Mouse (Mus musculus): Measurements from ENCODE around the gene Copz2. TPM values are rescaled to one million over a fixed set of nuclear protein-coding genes. Genes with fewer than 3 reads are reported as not detected.
A peak's percentile ranks its signal among the peaks of the same experiment; 100 is the strongest.

The Copz2 gene
- polyA plus RNA-seq, 1 experiment: not detected

- 15% methylated on average over 24 of the region's 24 CpGs for WGBS
- Histone ChIP-seq H3K27ac (ENCODE audit: insufficient read depth, low read depth, low read length) (peak overlapping the region; percentile 67), H3K4me3 (ENCODE audit: insufficient read depth, low read depth, low read length) (no peak overlapping the region), H3K4me1 (ENCODE audit: control insufficient read depth, insufficient read depth, low read length) (peaks cover 36% of the 10 kb centered on the region)
- no peak for TF ChIP-seq POLR2A (IDR thresholded peaks at IDR 0.05; ENCODE audit: insufficient read depth, low read depth, low read length)
- TF ChIP-seq CTCF (IDR thresholded peaks at IDR 0.05; ENCODE audit: insufficient read depth, low read depth, low read length): no peak
Measured at GRCm38 (mm10) chr11:96872441-96873379, 23.0 kb downstream of the Copz2 start.

- WGBS: 52% methylated on average over 11 of the region's 11 CpGs
- no peak overlapping the region for H3K4me3 ChIP-seq (ENCODE audit: insufficient read depth, low read depth, low read length)
- peak overlapping the region; percentile 67 for H3K27ac ChIP-seq (ENCODE audit: insufficient read depth, low read depth, low read length)
- TF ChIP-seq CTCF (IDR thresholded peaks at IDR 0.05; ENCODE audit: insufficient read depth, low read depth, low read length) (no peak), POLR2A (IDR thresholded peaks at IDR 0.05; ENCODE audit: insufficient read depth, low read depth, low read length) (no peak)
- peaks cover 36% of the 10 kb centered on the region for H3K4me1 ChIP-seq (ENCODE audit: control insufficient read depth, insufficient read depth, low read length)
Measured at GRCm38 (mm10) chr11:96873601-96874140, 24.0 kb downstream of the Copz2 start.

DNA sequence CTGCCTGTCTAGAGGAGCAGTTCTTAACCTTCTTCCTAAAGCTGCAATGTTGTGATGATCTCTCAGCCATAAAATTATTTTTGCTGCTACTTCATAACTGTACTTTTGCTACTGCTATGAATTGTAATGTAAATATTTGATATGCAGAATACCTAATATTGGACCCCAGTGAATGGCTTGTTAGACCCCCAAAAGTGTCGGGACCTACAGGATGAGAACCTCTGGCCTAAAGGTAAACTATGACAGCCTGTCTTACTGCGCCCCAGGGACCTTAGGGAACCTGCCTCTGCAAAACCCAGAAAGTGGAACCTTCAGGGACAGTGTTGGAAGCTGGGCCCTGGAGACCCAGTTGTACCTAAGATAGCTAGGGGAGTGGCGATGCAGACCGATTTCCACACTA, 25.6 kb downstream of the Copz2 start:
- H3K27ac ChIP-seq (ENCODE audit: insufficient read depth, low read depth, low read length): peak overlapping the region; percentile 77; the same call in 1 of the 2 replicates
- H3K4me3 ChIP-seq (ENCODE audit: insufficient read depth, low read depth, low read length): 0 out of 2 replicates have a peak overlapping the region, but pooled peaks have one; percentile 2
- no peak for TF ChIP-seq POLR2A (IDR thresholded peaks at IDR 0.05; ENCODE audit: insufficient read depth, low read depth, low read length)
- TF ChIP-seq CTCF (IDR thresholded peaks at IDR 0.05; ENCODE audit: insufficient read depth, low read depth, low read length): no peak
- peaks cover 36% of the 10 kb centered on the region for H3K4me1 ChIP-seq (ENCODE audit: control insufficient read depth, insufficient read depth, low read length)
- 30% methylated on average over 4 of the region's 4 CpGs for whole genome bisulfite sequencing

DNA sequence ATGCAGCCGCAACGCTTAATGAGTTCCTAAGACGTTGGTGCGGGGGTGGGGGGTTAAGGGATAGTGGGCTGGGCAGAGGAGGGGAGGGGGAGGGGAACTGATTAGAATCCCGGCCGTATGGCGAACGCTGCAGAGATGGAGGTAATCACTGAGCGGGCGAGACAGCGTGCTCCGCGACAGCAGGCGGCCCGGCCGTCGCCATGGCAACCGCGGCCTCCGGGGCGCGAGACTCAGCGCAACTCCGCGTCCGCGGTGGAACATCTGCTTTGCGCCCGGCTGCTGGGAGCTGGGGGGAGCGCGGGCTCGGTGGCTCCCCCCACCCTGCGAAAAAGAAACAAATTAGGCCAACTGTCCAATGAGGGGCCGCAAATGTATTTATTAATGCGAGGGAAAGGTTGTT, 26.1 kb downstream of the Copz2 start:
- 0 out of 2 replicates have a peak overlapping the region, but pooled peaks have one; percentile 77 for H3K27ac ChIP-seq (ENCODE audit: insufficient read depth, low read depth, low read length)
- WGBS: under 1% methylated on average over 35 of the region's 35 CpGs
- peaks cover 36% of the 10 kb centered on the region for H3K4me1 ChIP-seq (ENCODE audit: control insufficient read depth, insufficient read depth, low read length)

DNA sequence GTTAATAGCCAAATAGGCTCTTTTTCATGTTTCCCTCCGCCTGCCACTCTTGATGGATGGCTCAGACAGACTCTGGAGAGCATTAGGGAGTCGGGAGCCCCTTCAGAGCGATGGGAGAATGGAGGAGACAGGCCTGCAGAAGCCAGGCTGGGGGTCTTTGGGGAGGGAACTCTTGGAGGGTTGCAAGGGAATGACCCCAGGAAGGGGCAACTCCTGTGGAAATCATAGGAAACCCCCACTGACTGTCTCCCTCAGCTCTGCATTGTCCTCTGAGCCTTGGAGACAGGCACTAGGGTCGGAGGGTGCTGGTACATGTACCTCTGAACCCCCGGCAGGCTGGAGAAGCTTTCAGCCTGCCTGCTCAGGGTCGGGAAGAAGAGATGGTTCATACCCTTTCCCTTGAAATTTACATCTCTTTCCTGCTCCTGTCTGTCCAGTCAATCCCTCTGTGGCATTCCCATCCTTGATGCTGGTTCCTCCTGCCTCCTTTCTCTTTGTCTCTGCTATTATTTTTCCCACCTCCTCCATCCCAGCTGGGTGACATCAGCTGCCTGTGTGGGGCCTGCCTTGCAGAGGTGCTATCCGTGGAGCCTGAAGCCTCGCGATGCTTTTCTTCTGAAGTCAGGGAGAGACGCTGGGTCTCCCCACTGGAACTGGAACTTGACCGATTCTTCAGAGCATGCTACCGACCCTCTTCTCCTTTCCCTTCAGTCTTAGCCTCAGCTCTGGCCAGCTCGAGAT, 26.8 kb downstream of the Copz2 start:
- TF ChIP-seq CTCF (IDR thresholded peaks at IDR 0.05; ENCODE audit: insufficient read depth, low read depth, low read length) (no peak), POLR2A (IDR thresholded peaks at IDR 0.05; ENCODE audit: insufficient read depth, low read depth, low read length) (no peak)
- peaks cover 36% of the 10 kb centered on the region for H3K4me1 ChIP-seq (ENCODE audit: control insufficient read depth, insufficient read depth, low read length)
- WGBS: 24% methylated on average over 13 of the region's 13 CpGs
- H3K27ac ChIP-seq (ENCODE audit: insufficient read depth, low read depth, low read length): peak overlapping the region; percentile 87
- H3K4me3 ChIP-seq (ENCODE audit: insufficient read depth, low read depth, low read length): no peak overlapping the region

More for the DNA sequence above, 26.1 kb downstream of the Copz2 start:
- peak overlapping the region; percentile 33 for H3K4me3 ChIP-seq (ENCODE audit: insufficient read depth, low read depth, low read length)
- no peak for TF ChIP-seq CTCF (IDR thresholded peaks at IDR 0.05; ENCODE audit: insufficient read depth, low read depth, low read length)
- TF ChIP-seq POLR2A (IDR thresholded peaks at IDR 0.05; ENCODE audit: insufficient read depth, low read depth, low read length): no peak

GRCm38 (mm10) chr11:96877071-96877470, 27.4 kb downstream of the Copz2 start:
- TF ChIP-seq POLR2A (IDR thresholded peaks at IDR 0.05; ENCODE audit: insufficient read depth, low read depth, low read length): no peak
- no peak for TF ChIP-seq CTCF (IDR thresholded peaks at IDR 0.05; ENCODE audit: insufficient read depth, low read depth, low read length)
- H3K4me1 ChIP-seq (ENCODE audit: control insufficient read depth, insufficient read depth, low read length): peaks cover 35% of the 10 kb centered on the region
- no peak overlapping the region for H3K4me3 ChIP-seq (ENCODE audit: insufficient read depth, low read depth, low read length)
- no peak overlapping the region; the same call in 1 of the 2 replicates for H3K27ac ChIP-seq (ENCODE audit: insufficient read depth, low read depth, low read length)
- 65% methylated on average over 4 of the region's 4 CpGs for WGBS

DNA sequence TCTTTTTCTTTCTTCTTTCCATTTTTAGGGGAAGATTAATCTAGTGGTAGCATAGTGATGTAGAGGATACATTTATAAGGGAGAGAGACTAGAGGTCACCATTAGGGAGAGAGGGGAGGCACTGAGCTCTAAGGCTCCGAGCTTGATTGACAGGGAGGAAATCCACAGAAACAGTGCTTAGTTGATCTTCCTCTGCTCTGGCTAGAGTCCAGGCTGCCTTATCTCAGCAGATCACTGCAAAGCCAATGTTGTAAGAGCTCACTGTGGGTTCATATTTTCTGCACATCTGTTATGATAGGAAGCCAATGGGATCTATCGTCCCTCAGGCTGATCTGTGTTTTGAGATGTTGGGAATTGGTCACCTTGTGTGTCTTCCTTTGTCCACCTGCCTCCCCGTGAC, 29.0 kb downstream of the Copz2 start:
- TF ChIP-seq POLR2A (IDR thresholded peaks at IDR 0.05; ENCODE audit: insufficient read depth, low read depth, low read length): no peak
- no peak for TF ChIP-seq CTCF (IDR thresholded peaks at IDR 0.05; ENCODE audit: insufficient read depth, low read depth, low read length)
- H3K4me3 ChIP-seq (ENCODE audit: insufficient read depth, low read depth, low read length): no peak overlapping the region
- 82% methylated on average over 3 of the region's 3 CpGs for WGBS
- H3K4me1 ChIP-seq (ENCODE audit: control insufficient read depth, insufficient read depth, low read length): peaks cover 19% of the 10 kb centered on the region
- H3K27ac ChIP-seq (ENCODE audit: insufficient read depth, low read depth, low read length): no peak overlapping the region

- H3K4me3 ChIP-seq (ENCODE audit: insufficient read depth, low read depth, low read length): no peak overlapping the region
- no peak overlapping the region for H3K27ac ChIP-seq (ENCODE audit: insufficient read depth, low read depth, low read length)
- H3K4me1 ChIP-seq (ENCODE audit: control insufficient read depth, insufficient read depth, low read length): peaks cover 17% of the 10 kb centered on the region
- no peak for TF ChIP-seq POLR2A (IDR thresholded peaks at IDR 0.05; ENCODE audit: insufficient read depth, low read depth, low read length)
- no peak for TF ChIP-seq CTCF (IDR thresholded peaks at IDR 0.05; ENCODE audit: insufficient read depth, low read depth, low read length)
- 48% methylated on average over 7 of the region's 7 CpGs for WGBS
Measured at GRCm38 (mm10) chr11:96879359-96879758, 29.7 kb downstream of the Copz2 start.

Measured in olfactory bulb, adult 2 months (tissue).